Mouse (Mus musculus): ENCODE data around the gene Onecut1.

The Onecut1 gene

DNA sequence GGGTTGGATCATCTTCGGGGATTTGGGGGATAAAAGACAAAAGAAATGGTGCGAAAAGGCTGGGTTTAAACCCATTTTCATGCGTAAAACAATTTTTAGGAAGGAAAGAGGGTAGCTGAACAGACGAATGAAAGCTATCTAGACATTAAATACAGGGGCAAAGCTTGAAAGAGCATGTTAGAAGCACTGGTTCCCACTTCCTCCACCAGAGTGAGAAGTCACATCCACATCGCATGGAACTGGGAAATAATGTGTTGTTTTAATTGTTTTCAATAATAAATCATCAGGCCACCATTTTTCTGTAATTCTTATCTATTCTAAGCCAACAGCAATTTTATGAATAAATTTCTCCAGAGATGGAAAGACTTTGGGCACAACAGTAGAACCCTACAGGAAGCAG is 3.6 kb upstream of the Onecut1 start:
- in situ Hi-C loops (cut with MboI; ENCODE audit: low sequenced_read_pairs), result no loop called here

DNA sequence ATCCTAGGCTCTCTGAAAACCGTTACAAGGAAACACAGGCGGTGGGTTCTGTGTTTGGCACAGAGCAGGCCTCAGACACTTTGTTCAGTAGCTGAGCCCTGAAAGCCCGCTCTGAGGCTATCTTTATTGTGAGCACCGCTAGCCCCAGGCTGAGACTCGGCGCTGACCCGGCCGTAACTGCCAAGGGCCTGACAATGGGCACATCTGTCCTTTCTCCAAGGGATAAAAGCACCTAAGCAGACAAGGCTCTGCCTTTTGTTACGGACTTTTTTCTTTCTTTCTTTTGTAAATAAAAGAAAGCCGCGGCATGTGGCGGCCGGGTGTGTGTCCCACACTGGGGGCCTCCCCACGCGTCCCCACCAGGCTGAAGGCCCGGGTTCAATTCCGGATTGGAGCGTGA is 1.3 kb upstream of the Onecut1 start:
- in situ Hi-C loops (cut with MboI; ENCODE audit: low sequenced_read_pairs), result no loop called here

DNA sequence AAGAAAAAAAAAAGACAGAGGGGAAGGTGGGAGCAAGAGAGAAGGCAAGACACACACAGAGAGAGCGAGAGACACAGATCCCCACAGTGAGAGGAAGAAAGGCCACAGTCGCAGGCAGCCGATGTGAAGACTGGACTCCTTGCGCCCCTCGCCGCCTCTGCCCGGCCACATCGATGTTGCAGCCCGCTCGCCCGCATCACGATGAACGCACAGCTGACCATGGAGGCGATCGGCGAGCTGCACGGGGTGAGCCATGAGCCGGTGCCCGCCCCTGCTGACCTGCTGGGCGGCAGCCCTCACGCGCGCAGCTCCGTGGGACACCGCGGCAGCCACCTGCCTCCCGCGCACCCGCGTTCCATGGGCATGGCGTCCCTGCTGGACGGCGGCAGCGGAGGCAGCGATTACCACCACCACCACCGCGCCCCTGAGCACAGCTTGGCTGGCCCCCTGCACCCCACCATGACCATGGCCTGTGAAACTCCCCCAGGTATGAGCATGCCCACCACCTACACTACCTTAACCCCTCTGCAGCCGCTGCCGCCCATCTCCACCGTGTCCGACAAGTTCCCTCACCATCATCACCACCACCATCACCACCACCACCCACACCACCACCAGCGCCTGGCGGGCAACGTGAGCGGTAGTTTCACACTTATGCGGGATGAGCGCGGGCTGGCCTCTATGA is 517 bp downstream of the Onecut1 start:
- in situ Hi-C loops (cut with MboI; ENCODE audit: low sequenced_read_pairs), result no loop called here

- in situ Hi-C loops (cut with MboI; ENCODE audit: low sequenced_read_pairs), result no loop called here
Observed at GRCm38 (mm10) chr9:74862783-74863654, 1.3 kb downstream of the Onecut1 start.

DNA sequence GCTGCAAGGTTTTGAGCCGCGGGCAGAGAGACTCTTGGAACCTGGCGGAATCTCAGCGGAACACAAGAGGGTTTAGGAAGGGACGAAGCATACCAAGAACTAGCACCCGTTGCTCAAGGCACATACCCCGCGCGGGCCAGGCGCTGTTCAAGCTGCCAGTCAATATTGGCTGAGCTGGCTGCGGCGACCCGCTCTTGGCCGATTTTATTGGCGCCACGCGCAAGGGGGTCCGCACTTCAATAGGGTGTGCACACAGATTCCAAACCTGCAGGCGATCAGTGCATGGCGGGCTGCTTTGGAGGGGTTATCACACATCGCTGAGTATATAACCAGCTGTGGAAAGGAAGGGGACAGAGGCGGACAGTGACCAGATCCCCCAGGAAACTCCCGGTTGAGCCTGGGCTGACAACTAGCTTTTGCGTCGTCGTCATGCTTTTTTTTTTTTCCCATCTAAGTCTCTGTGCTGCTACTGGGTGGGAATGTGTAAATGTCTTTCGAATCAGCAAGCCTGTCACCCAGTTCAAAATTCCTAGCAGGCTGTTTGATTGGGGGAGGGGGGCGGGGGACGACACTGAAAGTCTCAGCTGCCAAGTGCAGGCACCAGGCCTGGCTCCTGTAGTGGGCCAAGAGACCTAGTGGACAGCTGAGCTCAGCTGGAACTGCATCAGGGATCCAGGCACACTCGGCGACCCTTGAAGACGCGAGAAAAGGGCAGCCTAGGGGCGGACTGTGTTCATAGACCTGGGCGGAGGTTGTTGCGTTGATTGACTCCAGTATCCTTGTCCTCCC is 2.1 kb downstream of the Onecut1 start:
- in situ Hi-C loops (cut with MboI; ENCODE audit: low sequenced_read_pairs), result no loop called here

DNA sequence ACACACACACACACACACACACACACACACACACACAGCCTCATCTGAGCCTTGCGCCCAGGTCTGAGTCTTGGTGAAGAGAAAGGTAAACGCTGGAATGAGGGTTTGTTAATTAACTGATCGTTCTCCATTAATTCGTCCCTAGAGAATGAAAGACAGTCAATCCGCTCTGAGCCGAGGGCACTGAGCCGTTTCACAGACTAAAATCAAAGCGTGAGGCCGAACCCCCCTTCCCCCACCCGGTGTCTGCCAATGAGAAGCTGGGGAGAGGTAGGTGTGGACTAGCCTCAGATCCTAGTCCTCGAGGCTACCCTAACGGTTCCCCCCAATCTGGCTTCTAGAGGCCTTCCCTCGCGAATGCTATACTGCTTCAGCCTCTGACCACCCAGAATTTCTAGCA is 2.8 kb downstream of the Onecut1 start:
- in situ Hi-C loops (cut with MboI; ENCODE audit: low sequenced_read_pairs), result no loop called here

DNA sequence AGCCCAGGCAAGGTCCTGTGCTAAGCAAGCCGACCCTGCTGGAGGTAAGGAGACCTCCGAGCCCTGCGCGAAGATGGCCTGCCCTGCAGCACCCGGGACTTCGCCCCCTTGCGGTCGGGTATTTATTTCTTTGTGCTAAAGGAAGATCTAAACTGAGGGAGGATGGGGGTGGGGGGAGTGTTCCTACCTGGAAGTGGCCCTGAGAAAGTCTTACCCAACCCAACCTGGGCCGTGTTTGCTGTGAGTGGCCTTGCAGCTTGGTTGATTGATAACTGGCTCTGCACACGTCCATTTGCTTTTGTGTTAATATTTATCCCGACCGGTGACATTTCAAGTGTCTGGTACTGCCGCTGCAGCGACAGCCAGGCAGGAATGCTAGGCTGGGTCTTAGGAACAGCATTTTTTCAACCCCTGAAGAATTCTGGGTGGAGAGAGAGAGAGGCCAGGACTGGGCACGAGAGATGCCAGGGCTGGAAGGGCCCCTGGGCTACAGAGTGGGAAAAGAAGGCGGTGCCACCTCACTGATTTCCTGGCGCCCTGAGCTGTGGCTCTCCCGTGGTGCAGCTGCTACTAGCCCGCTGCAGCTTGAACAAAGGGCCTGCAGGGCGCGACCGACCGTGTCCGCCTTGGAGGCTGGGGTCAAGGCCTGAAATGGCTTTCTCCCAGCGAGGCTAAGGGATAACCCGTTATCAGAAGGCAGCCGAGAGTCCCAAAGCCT is 5.0 kb downstream of the Onecut1 start:
- in situ Hi-C loops (cut with MboI; ENCODE audit: low sequenced_read_pairs), result no loop called here

- in situ Hi-C loops (cut with MboI; ENCODE audit: low sequenced_read_pairs), result no loop called here
Observed at GRCm38 (mm10) chr9:74867641-74868205, 6.0 kb downstream of the Onecut1 start.

DNA sequence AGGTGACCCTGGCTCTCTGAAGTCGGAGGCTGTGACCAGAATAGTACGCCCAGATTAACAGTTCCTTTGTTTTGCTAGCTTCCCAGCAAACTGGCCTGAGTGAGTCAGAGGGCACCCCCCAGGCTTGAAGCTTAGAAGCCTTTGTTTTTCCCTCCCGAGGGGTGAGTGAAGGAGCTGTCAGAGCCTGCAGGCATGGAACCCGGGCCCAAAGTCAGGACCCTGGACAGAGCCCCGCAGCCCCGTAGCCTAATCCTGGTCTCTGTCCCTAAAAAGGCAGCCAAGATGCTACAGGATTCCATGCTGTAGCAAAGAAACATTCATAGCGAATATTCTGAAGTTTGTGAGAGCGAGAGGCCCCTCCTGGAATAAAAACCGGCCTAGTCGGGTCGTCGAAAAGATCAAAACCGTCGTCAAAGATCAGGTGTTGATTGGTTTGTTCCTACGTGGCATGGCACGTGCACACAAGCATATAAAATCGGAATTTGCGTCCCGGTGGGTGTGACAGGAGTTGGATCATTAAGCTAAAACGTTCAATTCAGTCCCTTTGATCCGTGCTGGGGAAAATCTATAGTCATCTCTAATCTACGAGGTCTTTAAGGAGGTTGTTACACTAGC is 6.7 kb downstream of the Onecut1 start:
- in situ Hi-C loops (cut with MboI; ENCODE audit: low sequenced_read_pairs), result no loop called here

- in situ Hi-C loops (cut with MboI; ENCODE audit: low sequenced_read_pairs), result no loop called here
Observed at GRCm38 (mm10) chr9:74870960-74871688, 9.4 kb downstream of the Onecut1 start.

DNA sequence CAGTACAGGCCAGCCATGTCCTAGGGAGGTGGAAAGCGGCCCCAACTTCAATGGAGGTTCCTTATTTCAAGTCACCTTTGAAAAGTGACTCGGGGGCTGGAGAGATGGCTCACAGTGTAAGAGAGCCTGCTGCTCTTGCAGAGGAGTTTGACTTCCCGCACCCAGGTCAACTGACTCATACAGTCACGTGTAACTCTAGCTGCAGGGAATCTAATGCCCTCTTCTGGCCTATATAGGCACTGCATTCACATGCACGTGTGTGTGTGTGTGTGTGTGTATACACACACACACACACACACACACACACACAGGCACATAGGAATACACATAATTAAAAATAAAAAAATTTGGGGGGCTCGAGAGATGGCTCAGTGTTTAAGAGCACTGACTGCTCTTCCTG is 14.6 kb downstream of the Onecut1 start:
- in situ Hi-C loops (cut with MboI; ENCODE audit: low sequenced_read_pairs), result no loop called here

DNA sequence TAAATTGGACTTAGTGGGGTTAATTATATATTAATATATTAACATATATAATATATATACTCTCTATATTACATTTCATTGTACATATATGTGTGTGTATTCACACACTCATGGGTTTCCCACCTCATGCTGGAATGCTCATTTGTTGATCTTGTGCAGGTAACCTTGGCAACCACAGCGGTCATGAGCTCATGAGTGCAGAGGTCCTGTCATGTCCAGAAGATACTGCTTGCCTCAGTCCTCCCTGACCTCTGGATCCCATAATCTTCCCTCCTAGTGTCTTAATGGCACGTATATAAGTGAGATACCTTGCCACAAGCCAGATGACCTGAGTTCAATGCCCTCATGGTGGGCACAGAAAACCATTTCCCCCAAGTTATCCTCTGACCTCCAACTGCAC is 16.0 kb downstream of the Onecut1 start:
- in situ Hi-C loops (cut with MboI; ENCODE audit: low sequenced_read_pairs), result no loop called here

GRCm38 (mm10) chr9:74887866-74888265 is 26.1 kb downstream of the Onecut1 start:
- in situ Hi-C loops (cut with MboI; ENCODE audit: low sequenced_read_pairs), result no loop called here

DNA sequence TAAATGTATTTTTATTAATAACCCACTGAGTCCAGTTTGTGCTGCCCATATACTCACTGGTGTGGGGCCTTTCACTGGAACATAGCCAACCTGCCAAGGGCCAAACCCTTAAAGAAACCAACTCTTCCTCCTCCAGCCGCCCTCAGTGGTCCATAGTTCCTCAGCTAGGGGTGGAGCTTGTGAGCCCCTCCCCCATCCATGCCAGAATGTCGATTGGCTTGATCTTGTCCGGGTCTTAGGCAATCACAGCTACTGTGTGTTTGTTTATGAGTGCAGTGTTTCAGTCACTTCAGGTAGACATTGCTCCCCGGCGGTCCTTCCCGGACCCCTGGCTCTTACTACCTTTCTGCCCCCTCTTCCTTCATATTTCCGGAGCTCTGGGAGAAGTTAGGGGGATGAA is 35.0 kb downstream of the Onecut1 start:
- in situ Hi-C loops (cut with MboI; ENCODE audit: low sequenced_read_pairs), result no loop called here

GRCm38 (mm10) chr9:74897375-74897982 is 35.8 kb downstream of the Onecut1 start:
- in situ Hi-C loops (cut with MboI; ENCODE audit: low sequenced_read_pairs), result no loop called here

DNA sequence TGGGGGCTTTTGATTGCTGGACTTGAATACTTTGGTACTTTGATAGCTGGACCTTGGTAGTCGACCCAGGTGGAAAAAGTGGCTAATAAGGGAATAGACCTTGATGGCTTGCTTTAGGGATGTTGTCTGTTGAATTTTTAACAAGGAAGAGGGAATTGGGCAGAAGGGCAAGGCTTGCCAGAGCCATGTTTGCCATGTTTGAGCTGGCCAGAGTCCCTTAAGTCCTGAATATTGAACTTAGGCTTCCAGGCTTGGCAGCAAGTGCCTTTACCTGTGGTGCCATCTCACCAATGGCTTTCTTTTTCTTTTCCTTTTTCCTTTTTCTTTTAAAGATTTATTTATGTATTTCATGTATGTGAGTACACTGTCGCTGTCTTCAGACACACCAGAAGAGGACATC is 38.4 kb downstream of the Onecut1 start:
- in situ Hi-C loops (cut with MboI; ENCODE audit: low sequenced_read_pairs), result loop anchor here (10.0 to 25.0 kb wide), 2 partner anchors 125 to 362 kb away; no protein-coding TSS in a partner anchor

DNA sequence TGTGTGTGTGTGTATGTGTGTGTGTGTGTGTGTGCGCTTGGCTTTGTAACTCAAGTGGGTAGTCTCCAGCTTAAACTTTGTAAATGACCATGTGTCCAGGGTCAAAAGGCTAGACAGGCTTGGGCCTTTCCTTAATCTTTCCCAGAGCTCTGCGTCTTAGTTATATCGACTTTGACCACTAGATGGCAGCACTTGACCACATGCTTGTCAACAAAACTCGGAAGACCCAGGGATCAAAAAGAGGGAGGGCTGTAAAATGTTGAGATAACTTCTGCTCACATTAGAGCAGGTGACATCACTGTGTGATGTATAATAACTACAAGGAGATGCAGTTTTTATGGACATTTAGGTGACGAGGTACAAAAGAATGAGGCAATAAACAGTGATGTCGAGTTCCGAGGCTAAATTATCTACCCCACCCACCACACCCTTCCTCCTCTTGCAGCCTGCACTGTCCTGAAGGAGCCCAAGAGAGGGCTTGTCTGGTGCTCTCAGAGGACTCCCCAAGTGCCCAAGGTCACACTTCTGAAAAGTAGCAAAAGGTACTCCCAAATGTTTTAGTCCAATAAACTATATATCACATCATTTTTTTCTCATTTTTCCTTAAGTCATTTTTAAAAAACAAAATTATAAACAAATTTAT is 43.3 kb downstream of the Onecut1 start:
- in situ Hi-C loops (cut with MboI; ENCODE audit: low sequenced_read_pairs), result loop anchor here (10.0 to 25.0 kb wide), 2 partner anchors 120 to 357 kb away; no protein-coding TSS in a partner anchor

- in situ Hi-C loops (cut with MboI; ENCODE audit: low sequenced_read_pairs), result loop anchor here (10.0 to 25.0 kb wide), 2 partner anchors 118 to 355 kb away; no protein-coding TSS in a partner anchor
Observed at GRCm38 (mm10) chr9:74906951-74907350, 45.2 kb downstream of the Onecut1 start.

All from CH12F3 (cell line).